Mouse (Mus musculus) brain, embryonic 14.5 days (tissue): ENCODE results near the gene BC029722.

Experiments
- CTCF ChIP-seq: fragments of 200-500 bp; IDR thresholded peaks from 2 replicates; pipeline ENCODE4 v1.5.1; 2012; ENCODE audit warnings: inconsistent platforms, mild to moderate bottlenecking, moderate library complexity, borderline replicate concordance; ENCODE audit not compliant: insufficient read depth, insufficient read length; ENCODE audit errors: extremely low read depth
- POLR2A ChIP-seq: fragments of 200-500 bp; IDR thresholded peaks from 2 replicates; pipeline ENCODE4 v1.6.1; 2012; ENCODE audit warnings: mild to moderate bottlenecking, inconsistent platforms, borderline replicate concordance; ENCODE audit not compliant: poor library complexity, insufficient read depth, insufficient read length, severe bottlenecking; ENCODE audit errors: extremely low read depth

DNA sequence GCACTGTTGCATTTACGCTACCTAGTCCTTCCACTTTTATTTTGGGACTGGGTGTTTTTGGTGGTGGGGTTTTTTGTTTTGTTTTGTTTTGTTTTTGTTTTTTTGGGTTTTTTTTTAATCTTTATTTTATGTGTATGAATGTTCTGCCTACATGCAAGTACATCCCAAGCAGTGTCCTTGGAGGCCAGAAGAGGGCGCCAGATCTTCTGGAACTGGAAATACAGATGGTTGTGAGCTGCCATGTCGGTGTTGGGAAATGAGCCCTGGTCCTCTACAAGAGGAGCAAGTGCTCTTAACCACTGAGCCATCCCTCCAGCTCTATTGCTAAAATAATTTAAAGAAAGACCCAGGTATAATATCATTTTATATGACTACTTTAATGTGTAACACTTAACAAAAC, 16.5 kb downstream of the BC029722 start:
- peak; percentile 49; the same call in 1 of the 2 replicates for TF ChIP-seq CTCF
- TF ChIP-seq POLR2A, result no peak
